Mouse (Mus musculus): ENCODE data around the gene Chrna3. TPM values are rescaled to one million over a fixed set of nuclear protein-coding genes. Genes with fewer than 3 reads are reported as not detected.

Chrna3 gene
- polyA plus RNA-seq, 1 experiment = not detected

GRCm38 (mm10) chr9:55046764-55047163 is 20.4 kb upstream of the Chrna3 start:
- DNase-seq (ENCODE audit: low read depth in 1 of 2, low spot score in 2 of 2) = no peak
- under 1% methylated on average over 3 of the region's 3 CpGs for WGBS
- Histone ChIP-seq H3K4me3 (ENCODE audit: extremely low read depth, insufficient read depth, insufficient read length) (no peak overlapping the region), H3K36me3 (ENCODE audit: control insufficient read depth, insufficient read depth, low read length) (no peaks in the 10 kb centered on the region), H3K27me3 (ENCODE audit: control insufficient read depth, insufficient read depth, low read length) (0 out of 2 replicates have a peak, but pooled peaks cover 2% of the 10 kb centered on the region), H3K27ac (ENCODE audit: insufficient read depth, low read length) (no peak overlapping the region), H3K4me1 (ENCODE audit: control insufficient read depth, insufficient read depth, insufficient read length) (no peaks in the 10 kb centered on the region)
- TF ChIP-seq CTCF (IDR thresholded peaks at IDR 0.05; ENCODE audit: extremely low read depth, insufficient read depth, insufficient read length, insufficient replicate concordance) (no peak), POLR2A (IDR thresholded peaks at IDR 0.05; ENCODE audit: low read depth, low read length) (no peak)

- no peak overlapping the region for H3K4me3 ChIP-seq (ENCODE audit: extremely low read depth, insufficient read depth, insufficient read length)
- WGBS = 72% methylated on average over 2 of the region's 2 CpGs
- H3K36me3 ChIP-seq (ENCODE audit: control insufficient read depth, insufficient read depth, low read length) = no peaks in the 10 kb centered on the region
- H3K27ac ChIP-seq (ENCODE audit: insufficient read depth, low read length) = no peak overlapping the region
- H3K27me3 ChIP-seq (ENCODE audit: control insufficient read depth, insufficient read depth, low read length) = 0 out of 2 replicates have a peak, but pooled peaks cover 2% of the 10 kb centered on the region
- TF ChIP-seq CTCF (IDR thresholded peaks at IDR 0.05; ENCODE audit: extremely low read depth, insufficient read depth, insufficient read length, insufficient replicate concordance) (no peak), POLR2A (IDR thresholded peaks at IDR 0.05; ENCODE audit: low read depth, low read length) (no peak)
- DNase-seq (ENCODE audit: low read depth in 1 of 2, low spot score in 2 of 2) = no peak
- H3K4me1 ChIP-seq (ENCODE audit: control insufficient read depth, insufficient read depth, insufficient read length) = no peaks in the 10 kb centered on the region
Measured at GRCm38 (mm10) chr9:55045001-55045400, 18.6 kb upstream of the Chrna3 start.

- DNase-seq (ENCODE audit: low read depth in 1 of 2, low spot score in 2 of 2) = no peak
- Histone ChIP-seq H3K4me3 (ENCODE audit: extremely low read depth, insufficient read depth, insufficient read length) (no peak overlapping the region), H3K27ac (ENCODE audit: insufficient read depth, low read length) (no peak overlapping the region), H3K4me1 (ENCODE audit: control insufficient read depth, insufficient read depth, insufficient read length) (no peaks in the 10 kb centered on the region), H3K36me3 (ENCODE audit: control insufficient read depth, insufficient read depth, low read length) (no peaks in the 10 kb centered on the region), H3K27me3 (ENCODE audit: control insufficient read depth, insufficient read depth, low read length) (0 out of 2 replicates have a peak, but pooled peaks cover 2% of the 10 kb centered on the region)
- no peak for TF ChIP-seq CTCF (IDR thresholded peaks at IDR 0.05; ENCODE audit: extremely low read depth, insufficient read depth, insufficient read length, insufficient replicate concordance)
- no peak for TF ChIP-seq POLR2A (IDR thresholded peaks at IDR 0.05; ENCODE audit: low read depth, low read length)
- 78% methylated on average over 8 of the region's 8 CpGs for WGBS
Measured at GRCm38 (mm10) chr9:55043688-55044087, 17.3 kb upstream of the Chrna3 start.

GRCm38 (mm10) chr9:55041389-55041788 is 15.0 kb upstream of the Chrna3 start:
- H3K4me3 ChIP-seq (ENCODE audit: extremely low read depth, insufficient read depth, insufficient read length) = no peak overlapping the region
- no peak overlapping the region for H3K27ac ChIP-seq (ENCODE audit: insufficient read depth, low read length)
- TF ChIP-seq CTCF (IDR thresholded peaks at IDR 0.05; ENCODE audit: extremely low read depth, insufficient read depth, insufficient read length, insufficient replicate concordance) (no peak), POLR2A (IDR thresholded peaks at IDR 0.05; ENCODE audit: low read depth, low read length) (no peak)
- no peak for DNase-seq (ENCODE audit: low read depth in 1 of 2, low spot score in 2 of 2)
- no peaks in the 10 kb centered on the region for H3K27me3 ChIP-seq (ENCODE audit: control insufficient read depth, insufficient read depth, low read length)
- H3K4me1 ChIP-seq (ENCODE audit: control insufficient read depth, insufficient read depth, insufficient read length) = no peaks in the 10 kb centered on the region
- no peaks in the 10 kb centered on the region for H3K36me3 ChIP-seq (ENCODE audit: control insufficient read depth, insufficient read depth, low read length)
- WGBS = 85% methylated on average over 2 of the region's 2 CpGs

GRCm38 (mm10) chr9:55039983-55040382 is 13.6 kb upstream of the Chrna3 start:
- no peak overlapping the region for H3K27ac ChIP-seq (ENCODE audit: insufficient read depth, low read length)
- no peaks in the 10 kb centered on the region for H3K4me1 ChIP-seq (ENCODE audit: control insufficient read depth, insufficient read depth, insufficient read length)
- TF ChIP-seq CTCF (IDR thresholded peaks at IDR 0.05; ENCODE audit: extremely low read depth, insufficient read depth, insufficient read length, insufficient replicate concordance) (no peak), POLR2A (IDR thresholded peaks at IDR 0.05; ENCODE audit: low read depth, low read length) (no peak)
- 81% methylated on average over 5 of the region's 5 CpGs for WGBS
- no peak overlapping the region for H3K4me3 ChIP-seq (ENCODE audit: extremely low read depth, insufficient read depth, insufficient read length)
- no peaks in the 10 kb centered on the region for H3K27me3 ChIP-seq (ENCODE audit: control insufficient read depth, insufficient read depth, low read length)
- no peak for DNase-seq (ENCODE audit: low read depth in 1 of 2, low spot score in 2 of 2)
- H3K36me3 ChIP-seq (ENCODE audit: control insufficient read depth, insufficient read depth, low read length) = no peaks in the 10 kb centered on the region

- no peak for DNase-seq (ENCODE audit: low read depth in 1 of 2, low spot score in 2 of 2)
- WGBS = 81% methylated on average over 8 of the region's 8 CpGs
- no peaks in the 10 kb centered on the region for H3K27me3 ChIP-seq (ENCODE audit: control insufficient read depth, insufficient read depth, low read length)
Measured at GRCm38 (mm10) chr9:55038948-55039347, 12.6 kb upstream of the Chrna3 start.

GRCm38 (mm10) chr9:55031435-55032167 is 5.2 kb upstream of the Chrna3 start:
- WGBS = 68% methylated on average over 6 of the region's 6 CpGs
- Histone ChIP-seq H3K27me3 (ENCODE audit: control insufficient read depth, insufficient read depth, low read length) (no peaks in the 10 kb centered on the region), H3K36me3 (ENCODE audit: control insufficient read depth, insufficient read depth, low read length) (no peaks in the 10 kb centered on the region), H3K4me1 (ENCODE audit: control insufficient read depth, insufficient read depth, insufficient read length) (no peaks in the 10 kb centered on the region), H3K4me3 (ENCODE audit: extremely low read depth, insufficient read depth, insufficient read length) (no peak overlapping the region), H3K27ac (ENCODE audit: insufficient read depth, low read length) (no peak overlapping the region)
- TF ChIP-seq POLR2A (IDR thresholded peaks at IDR 0.05; ENCODE audit: low read depth, low read length) (no peak), CTCF (IDR thresholded peaks at IDR 0.05; ENCODE audit: extremely low read depth, insufficient read depth, insufficient read length, insufficient replicate concordance) (no peak)
- no peak for DNase-seq (ENCODE audit: low read depth in 1 of 2, low spot score in 2 of 2)

More at GRCm38 (mm10) chr9:55038948-55039347, 12.6 kb upstream of the Chrna3 start:
- H3K27ac ChIP-seq (ENCODE audit: insufficient read depth, low read length) = no peak overlapping the region
- no peaks in the 10 kb centered on the region for H3K36me3 ChIP-seq (ENCODE audit: control insufficient read depth, insufficient read depth, low read length)
- no peak overlapping the region for H3K4me3 ChIP-seq (ENCODE audit: extremely low read depth, insufficient read depth, insufficient read length)
- no peak for TF ChIP-seq CTCF (IDR thresholded peaks at IDR 0.05; ENCODE audit: extremely low read depth, insufficient read depth, insufficient read length, insufficient replicate concordance)
- TF ChIP-seq POLR2A (IDR thresholded peaks at IDR 0.05; ENCODE audit: low read depth, low read length) = no peak
- H3K4me1 ChIP-seq (ENCODE audit: control insufficient read depth, insufficient read depth, insufficient read length) = no peaks in the 10 kb centered on the region
